Mouse (Mus musculus): Measurements from ENCODE around the gene Inhbc. TPM values are rescaled to one million over a fixed set of nuclear protein-coding genes. Genes with fewer than 3 reads are reported as not detected.

Inhbc gene
- polyA plus RNA-seq, 1 experiment from 2014 or later = 4.6 TPM

DNA sequence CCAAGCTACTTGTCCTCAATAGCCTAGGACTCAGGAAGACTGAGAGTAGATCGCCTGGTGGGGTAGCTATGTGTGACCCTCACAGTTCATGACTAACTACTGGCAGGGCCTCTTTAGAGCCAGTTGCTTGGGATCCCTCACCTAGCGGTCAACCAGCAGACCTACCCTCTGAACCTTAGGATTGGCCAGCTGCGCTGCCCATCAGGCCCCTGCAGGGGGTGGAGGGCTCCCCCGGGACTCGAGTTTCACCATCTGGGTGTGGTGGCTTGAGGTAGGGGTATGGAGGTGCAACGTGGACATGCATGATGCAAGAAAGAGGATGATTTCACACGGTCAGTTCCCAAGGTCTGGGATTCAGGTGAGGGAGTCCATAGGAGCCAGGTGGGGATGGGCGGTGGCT, 18.5 kb downstream of the Inhbc start:
- Histone ChIP-seq H3K27ac (replicated peaks) (peak overlapping the region; percentile 60), H3K4me3 (replicated peaks) (no peak overlapping the region), H3K27me3 (peaks cover 20% of the 10 kb centered on the region), H3K9me3 (replicated peaks) (no peaks in the 10 kb centered on the region), H3K9ac (no peak overlapping the region), H3K4me2 (peak overlapping the region; percentile 54; the same call in 1 of the 2 replicates), H3K4me1 (replicated peaks) (peaks cover 16% of the 10 kb centered on the region), H3K36me3 (replicated peaks) (no peaks in the 10 kb centered on the region)
- 63% methylated on average over 8 of the region's 8 CpGs for WGBS (ENCODE audit: insufficient replicate concordance)
- ATAC-seq (ENCODE audit: insufficient read depth) = peak; percentile 14

- Histone ChIP-seq H3K4me2 (peak overlapping the region; percentile 54), H3K4me3 (replicated peaks) (0 out of 2 replicates have a peak overlapping the region, but pooled peaks have one; percentile 21), H3K27me3 (peaks cover 20% of the 10 kb centered on the region), H3K36me3 (replicated peaks) (no peaks in the 10 kb centered on the region), H3K27ac (replicated peaks) (peak overlapping the region; percentile 60), H3K9ac (no peak overlapping the region), H3K9me3 (replicated peaks) (no peaks in the 10 kb centered on the region), H3K4me1 (replicated peaks) (peaks cover 13% of the 10 kb centered on the region)
- WGBS (ENCODE audit: insufficient replicate concordance) = 64% methylated on average over 8 of the region's 8 CpGs
- no peak for ATAC-seq (ENCODE audit: insufficient read depth)
Observed at GRCm38 (mm10) chr10:127351285-127351595, 19.0 kb downstream of the Inhbc start.

- Histone ChIP-seq H3K9ac (no peak overlapping the region), H3K4me2 (peak overlapping the region; percentile 54), H3K36me3 (replicated peaks) (no peaks in the 10 kb centered on the region), H3K27me3 (peaks cover 20% of the 10 kb centered on the region), H3K4me1 (replicated peaks) (peaks cover 9% of the 10 kb centered on the region), H3K9me3 (replicated peaks) (no peaks in the 10 kb centered on the region), H3K4me3 (replicated peaks) (peak overlapping the region; percentile 21; the same call in 1 of the 2 replicates), H3K27ac (replicated peaks) (peak overlapping the region; percentile 60)
- WGBS (ENCODE audit: insufficient replicate concordance) = 13% methylated on average over 24 of the region's 24 CpGs
- ATAC-seq (ENCODE audit: insufficient read depth) = peak; percentile 24
Observed at GRCm38 (mm10) chr10:127350594-127351284, 19.5 kb downstream of the Inhbc start.

DNA sequence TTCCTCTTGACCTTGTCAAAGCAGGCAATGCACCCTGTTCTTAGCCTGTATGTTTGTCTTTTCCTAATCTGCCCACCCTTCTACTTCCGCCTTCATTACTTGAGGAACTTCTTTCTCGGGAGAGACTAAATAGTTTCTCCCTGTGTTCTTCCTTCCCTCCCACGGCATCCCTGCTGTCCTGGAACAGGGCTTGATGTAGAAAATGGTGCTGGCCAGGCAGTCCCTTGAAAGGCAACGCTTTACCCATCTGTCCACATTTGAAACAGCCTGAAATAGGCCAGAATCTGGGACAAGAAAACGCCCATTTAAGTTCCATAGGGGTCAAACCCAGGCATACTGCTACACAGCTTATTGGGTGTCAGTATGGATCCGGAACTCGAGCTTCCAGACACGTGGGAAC, 20.4 kb downstream of the Inhbc start:
- no peak overlapping the region for H3K27ac ChIP-seq (replicated peaks)

DNA sequence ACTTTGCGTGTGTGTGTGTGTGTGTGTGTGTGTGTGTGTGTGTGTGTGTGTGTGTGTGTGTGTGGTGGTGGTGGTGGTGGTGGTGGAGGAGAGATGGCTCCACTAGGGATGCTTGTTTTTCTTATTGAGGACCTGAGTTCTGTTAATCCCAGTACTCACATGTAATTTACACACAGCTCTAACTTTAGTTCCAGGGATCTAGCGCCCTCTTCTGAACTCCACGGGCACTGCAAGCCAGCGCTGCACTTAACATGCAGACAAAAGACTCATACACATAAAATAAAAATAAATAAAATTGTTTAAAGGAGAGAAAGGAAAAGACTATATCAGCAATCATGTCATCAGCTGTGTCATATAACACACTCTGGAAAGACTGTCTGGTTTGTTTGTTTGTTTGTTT, 21.3 kb downstream of the Inhbc start:
- H3K9ac ChIP-seq = no peak overlapping the region
- WGBS (ENCODE audit: insufficient replicate concordance) = 60% methylated on average over 4 of the region's 4 CpGs
- H3K4me2 ChIP-seq = no peak overlapping the region
- no peak overlapping the region for H3K4me3 ChIP-seq (replicated peaks)
- peaks cover 8% of the 10 kb centered on the region; the same call in 1 of the 2 replicates for H3K27me3 ChIP-seq
- ATAC-seq (ENCODE audit: insufficient read depth) = no peak
- H3K4me1 ChIP-seq (replicated peaks) = peaks cover 9% of the 10 kb centered on the region
- no peak overlapping the region for H3K27ac ChIP-seq (replicated peaks)
- H3K36me3 ChIP-seq (replicated peaks) = no peaks in the 10 kb centered on the region
- H3K9me3 ChIP-seq (replicated peaks) = no peaks in the 10 kb centered on the region

More for the DNA sequence above, 20.4 kb downstream of the Inhbc start:
- no peak overlapping the region for H3K4me3 ChIP-seq (replicated peaks)
- H3K36me3 ChIP-seq (replicated peaks) = no peaks in the 10 kb centered on the region
- peaks cover 16% of the 10 kb centered on the region for H3K27me3 ChIP-seq
- H3K9ac ChIP-seq = no peak overlapping the region
- no peak for ATAC-seq (ENCODE audit: insufficient read depth)
- H3K4me1 ChIP-seq (replicated peaks) = peaks cover 9% of the 10 kb centered on the region
- WGBS (ENCODE audit: insufficient replicate concordance) = 57% methylated on average over 8 of the region's 8 CpGs
- no peak overlapping the region for H3K4me2 ChIP-seq
- H3K9me3 ChIP-seq (replicated peaks) = no peaks in the 10 kb centered on the region

GRCm38 (mm10) chr10:127346173-127346572, 24.1 kb downstream of the Inhbc start:
- peaks cover 18% of the 10 kb centered on the region for H3K4me1 ChIP-seq (replicated peaks)
- peaks cover 23% of the 10 kb centered on the region for H3K27me3 ChIP-seq
- no peak overlapping the region for H3K27ac ChIP-seq (replicated peaks)
- H3K4me2 ChIP-seq = no peak overlapping the region
- H3K36me3 ChIP-seq (replicated peaks) = no peaks in the 10 kb centered on the region
- 68% methylated on average over 3 of the region's 3 CpGs for WGBS (ENCODE audit: insufficient replicate concordance)
- H3K9ac ChIP-seq = no peak overlapping the region
- no peak for ATAC-seq (ENCODE audit: insufficient read depth)
- no peak overlapping the region for H3K4me3 ChIP-seq (replicated peaks)
- no peaks in the 10 kb centered on the region for H3K9me3 ChIP-seq (replicated peaks)

DNA sequence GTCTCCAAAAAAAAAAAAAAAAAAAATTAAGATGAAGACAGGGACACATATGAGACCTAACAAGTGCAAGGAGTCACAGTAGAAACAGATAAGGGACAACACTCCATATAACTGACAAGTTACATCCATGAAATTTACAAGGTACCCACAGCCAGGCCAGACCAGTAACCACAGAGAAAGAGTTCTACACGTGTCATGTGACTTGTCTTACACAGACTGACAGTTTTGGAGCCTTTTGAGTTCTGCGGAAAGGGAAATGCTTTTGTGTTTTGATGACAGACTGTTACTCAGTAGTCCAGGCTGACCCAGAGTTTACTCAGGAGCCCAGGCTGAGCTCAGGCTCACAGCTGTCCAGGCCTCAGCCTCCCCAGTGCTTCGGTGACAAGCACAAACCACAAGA, 27.2 kb downstream of the Inhbc start:
- Histone ChIP-seq H3K27me3 (peaks cover 55% of the 10 kb centered on the region), H3K27ac (replicated peaks) (no peak overlapping the region), H3K4me2 (no peak overlapping the region), H3K9me3 (replicated peaks) (no peaks in the 10 kb centered on the region), H3K9ac (no peak overlapping the region), H3K4me3 (replicated peaks) (no peak overlapping the region), H3K36me3 (replicated peaks) (no peaks in the 10 kb centered on the region), H3K4me1 (replicated peaks) (peaks cover 35% of the 10 kb centered on the region)
- 36% methylated on average over 3 of the region's 3 CpGs for WGBS (ENCODE audit: insufficient replicate concordance)
- ATAC-seq (ENCODE audit: insufficient read depth) = no peak

DNA sequence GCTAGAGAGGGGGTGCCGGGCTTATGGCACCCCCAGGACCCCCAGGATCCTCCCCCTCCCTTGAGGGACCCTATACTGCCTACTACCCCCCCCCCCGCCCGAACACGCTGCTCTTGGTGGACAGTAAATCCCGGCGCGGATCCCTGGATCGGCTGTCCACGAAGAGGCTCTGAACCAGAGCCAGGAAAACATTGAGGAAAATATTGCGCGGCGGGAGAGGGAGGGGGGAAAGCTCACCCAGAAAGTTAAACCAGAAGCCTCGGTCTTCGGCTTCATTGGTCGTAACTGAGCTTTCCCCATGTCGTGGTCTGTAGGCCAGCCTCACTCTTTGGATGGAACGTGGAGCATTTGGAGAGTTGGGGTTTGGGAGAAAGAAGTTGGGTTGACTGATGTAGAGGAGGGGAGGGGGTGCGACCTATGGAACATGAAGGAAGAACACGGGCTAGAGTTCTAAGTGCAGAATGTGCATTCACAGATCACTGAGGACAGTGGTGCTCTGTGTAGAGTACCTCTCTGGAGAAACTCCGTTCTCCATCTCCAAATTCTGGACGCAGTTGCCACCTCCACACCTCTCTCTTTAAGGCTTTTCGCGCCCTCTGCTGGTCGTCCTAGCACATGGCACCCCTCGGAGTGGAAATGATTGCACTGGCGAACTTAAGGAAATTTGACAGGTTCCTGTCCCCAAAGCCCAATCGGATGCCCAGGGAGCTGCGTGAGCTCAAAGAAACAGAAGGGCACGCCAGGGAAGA, 28.2 kb downstream of the Inhbc start, which contains the start of gene Gli1:
Gene Gli1, minus strand, starts transcription at position 84 of the 749 bp plus-strand sequence.
- no peaks in the 10 kb centered on the region for H3K36me3 ChIP-seq (replicated peaks)
- H3K9me3 ChIP-seq (replicated peaks) = no peaks in the 10 kb centered on the region
- H3K4me1 ChIP-seq (replicated peaks) = peaks cover 35% of the 10 kb centered on the region
- H3K27ac ChIP-seq (replicated peaks) = no peak within 1 kb of the TSS
- H3K9ac ChIP-seq = no peak within 1 kb of the TSS
- no peak for ATAC-seq (ENCODE audit: insufficient read depth)
- peak within 1 kb of the TSS; percentile 41 for H3K4me3 ChIP-seq (replicated peaks)
- H3K4me2 ChIP-seq = peak within 1 kb of the TSS; percentile 70
- peaks cover 64% of the 10 kb centered on the region for H3K27me3 ChIP-seq
- under 1% methylated on average over 29 of the region's 29 CpGs for WGBS (ENCODE audit: insufficient replicate concordance)

DNA sequence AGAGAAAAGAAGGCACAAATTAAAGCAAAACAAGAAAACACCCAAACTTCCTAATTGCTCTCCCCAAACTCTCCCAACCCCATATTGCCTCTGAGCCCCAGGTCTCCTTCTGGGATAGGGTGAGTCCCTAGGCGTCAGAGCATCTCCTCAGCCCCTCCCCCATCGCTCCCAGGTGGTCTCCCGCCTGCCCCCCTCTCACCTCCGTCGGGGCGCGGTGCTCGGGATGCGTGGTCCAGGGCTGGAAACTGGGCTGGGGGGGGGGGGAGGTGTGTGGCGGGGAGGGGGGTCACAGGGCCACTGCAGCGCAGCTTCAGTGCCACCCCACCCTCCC, 28.9 kb downstream of the Inhbc start:
- H3K9me3 ChIP-seq (replicated peaks) = no peaks in the 10 kb centered on the region

GRCm38 (mm10) chr10:127340577-127341359, 29.5 kb downstream of the Inhbc start:
- 2% methylated on average over 27 of the region's 27 CpGs for WGBS (ENCODE audit: insufficient replicate concordance)
- Histone ChIP-seq H3K27me3 (peaks cover 75% of the 10 kb centered on the region), H3K9me3 (replicated peaks) (no peaks in the 10 kb centered on the region), H3K4me3 (replicated peaks) (peak overlapping the region; percentile 41), H3K9ac (no peak overlapping the region), H3K27ac (replicated peaks) (no peak overlapping the region), H3K4me1 (replicated peaks) (peaks cover 35% of the 10 kb centered on the region), H3K4me2 (peak overlapping the region; percentile 70), H3K36me3 (replicated peaks) (no peaks in the 10 kb centered on the region)
- ATAC-seq (ENCODE audit: insufficient read depth) = no peak

More for the DNA sequence above, 28.9 kb downstream of the Inhbc start:
- Histone ChIP-seq H3K27ac (replicated peaks) (no peak overlapping the region), H3K27me3 (peaks cover 72% of the 10 kb centered on the region), H3K9ac (no peak overlapping the region), H3K4me2 (peak overlapping the region; percentile 70), H3K36me3 (replicated peaks) (no peaks in the 10 kb centered on the region), H3K4me3 (replicated peaks) (peak overlapping the region; percentile 41), H3K4me1 (replicated peaks) (peaks cover 35% of the 10 kb centered on the region)
- ATAC-seq (ENCODE audit: insufficient read depth) = no peak
- whole genome bisulfite sequencing (ENCODE audit: insufficient replicate concordance) = under 1% methylated on average over 11 of the region's 11 CpGs
